Mouse (Mus musculus): Measurements from ENCODE around the gene Ttpal.

The Ttpal gene

DNA sequence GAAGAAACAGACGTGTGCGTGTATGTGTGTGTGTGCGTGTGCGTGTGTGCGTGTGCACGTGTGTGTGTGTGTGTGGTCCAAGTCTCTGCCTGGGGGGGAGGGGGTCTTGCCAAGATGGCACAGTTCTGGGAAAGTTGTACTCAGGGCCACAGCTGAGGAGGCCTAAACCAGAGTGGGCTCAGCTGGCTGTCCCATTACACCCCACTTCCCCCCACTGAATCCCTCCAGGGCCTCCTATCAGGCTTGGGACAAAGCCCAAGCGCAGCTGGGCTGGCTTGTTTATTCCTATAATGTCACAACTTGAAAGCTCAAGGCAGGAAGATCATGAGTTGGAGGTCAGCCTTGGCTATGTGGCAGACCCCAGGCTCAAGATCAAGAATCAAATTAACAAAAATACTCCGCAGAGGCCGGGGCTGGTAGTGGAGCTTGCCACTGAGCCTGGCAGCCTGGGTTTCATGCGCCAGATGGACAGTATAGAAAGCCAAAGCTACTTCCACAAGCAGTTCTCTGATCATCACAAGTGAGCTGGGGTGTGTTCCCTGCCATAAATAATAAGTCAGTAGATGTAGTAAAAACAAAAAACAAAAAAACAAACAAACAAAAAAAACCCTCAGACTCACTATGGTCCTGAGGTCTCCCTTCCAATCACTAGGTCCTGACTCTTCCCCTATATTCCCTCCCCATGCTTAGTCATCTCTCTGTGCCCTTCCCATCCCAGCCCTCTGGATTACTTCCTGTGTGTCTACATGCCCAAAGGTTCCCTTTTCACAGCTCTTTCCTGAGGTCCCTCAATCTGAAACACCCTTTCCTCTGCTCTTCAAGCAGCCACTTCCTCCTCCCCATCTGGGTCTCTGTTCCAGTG is 18.7 kb upstream of the Ttpal start:
- DNase-seq (ENCODE audit: low read depth, low spot score), result no peak
- Histone ChIP-seq H3K36me3 (ENCODE audit: control insufficient read depth, insufficient read depth, low read length, poor library complexity, severe bottlenecking) (no peaks in the 10 kb centered on the region), H3K27me3 (ENCODE audit: control insufficient read depth, insufficient read depth, low read length, poor library complexity, severe bottlenecking) (no peaks in the 10 kb centered on the region)

DNA sequence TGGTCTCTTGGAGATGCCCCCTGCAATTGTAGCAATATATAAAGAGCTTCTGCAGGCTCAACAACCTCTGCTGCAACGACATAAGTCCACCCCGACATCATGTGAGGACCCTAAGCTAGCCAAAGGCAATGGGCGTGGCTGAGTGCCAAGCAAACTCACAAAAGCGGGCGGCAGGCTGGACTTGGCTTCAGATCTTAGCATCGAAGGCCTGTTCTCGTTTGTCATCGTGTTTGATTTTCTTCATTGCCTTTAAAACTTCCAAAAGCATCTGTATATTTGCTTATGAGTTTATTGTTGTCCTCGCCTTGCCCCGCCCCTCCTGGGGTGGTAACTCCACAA is 18.1 kb upstream of the Ttpal start:
- Histone ChIP-seq H3K36me3 (ENCODE audit: control insufficient read depth, insufficient read depth, low read length, poor library complexity, severe bottlenecking) (no peaks in the 10 kb centered on the region), H3K27me3 (ENCODE audit: control insufficient read depth, insufficient read depth, low read length, poor library complexity, severe bottlenecking) (no peaks in the 10 kb centered on the region)
- DNase-seq (ENCODE audit: low read depth, low spot score), result no peak

DNA sequence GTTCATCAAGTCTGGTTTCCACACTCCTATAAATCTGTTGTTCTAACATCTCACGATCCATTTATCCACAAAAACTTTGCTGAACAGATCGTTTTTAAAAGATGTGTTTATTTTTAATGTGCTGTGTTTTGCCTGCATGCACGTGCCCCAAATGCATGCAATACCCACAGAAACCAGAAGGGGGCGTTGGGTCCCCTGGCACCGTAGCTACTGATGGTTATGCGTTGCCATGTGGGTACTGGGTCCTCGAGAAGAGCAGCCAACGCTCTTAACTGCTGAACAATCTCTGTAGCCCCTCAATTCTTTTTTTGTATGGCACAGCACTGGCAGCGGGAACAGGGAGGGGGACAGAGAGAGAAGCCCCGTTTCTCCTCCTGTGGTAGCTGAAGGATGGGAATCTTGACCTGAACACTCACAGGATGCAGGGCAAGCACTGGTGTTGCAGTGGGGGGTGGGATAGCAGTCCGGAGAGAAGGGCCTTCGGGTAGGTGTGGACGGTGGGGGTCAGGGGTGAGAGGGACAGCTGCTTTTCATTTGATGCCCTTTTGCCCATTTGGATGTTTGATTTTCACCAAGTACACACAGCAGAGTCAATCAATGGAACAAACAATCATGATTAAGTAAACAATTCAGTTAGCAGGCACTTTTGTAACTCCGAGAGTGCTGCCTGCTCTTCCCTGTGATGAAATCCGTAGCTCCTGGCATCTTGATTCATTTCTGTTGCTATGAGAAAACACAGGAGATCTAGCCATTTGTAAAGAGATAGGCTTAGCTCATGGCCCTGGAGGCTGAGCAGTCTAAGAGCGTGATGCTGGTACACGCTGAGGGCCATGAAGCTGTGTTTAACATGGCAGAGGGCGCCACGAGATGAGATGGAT is 15.5 kb upstream of the Ttpal start:
- peak; percentile 84 for DNase-seq (ENCODE audit: low read depth, low spot score)
- H3K36me3 ChIP-seq (ENCODE audit: control insufficient read depth, insufficient read depth, low read length, poor library complexity, severe bottlenecking), result no peaks in the 10 kb centered on the region
- no peaks in the 10 kb centered on the region for H3K27me3 ChIP-seq (ENCODE audit: control insufficient read depth, insufficient read depth, low read length, poor library complexity, severe bottlenecking)

DNA sequence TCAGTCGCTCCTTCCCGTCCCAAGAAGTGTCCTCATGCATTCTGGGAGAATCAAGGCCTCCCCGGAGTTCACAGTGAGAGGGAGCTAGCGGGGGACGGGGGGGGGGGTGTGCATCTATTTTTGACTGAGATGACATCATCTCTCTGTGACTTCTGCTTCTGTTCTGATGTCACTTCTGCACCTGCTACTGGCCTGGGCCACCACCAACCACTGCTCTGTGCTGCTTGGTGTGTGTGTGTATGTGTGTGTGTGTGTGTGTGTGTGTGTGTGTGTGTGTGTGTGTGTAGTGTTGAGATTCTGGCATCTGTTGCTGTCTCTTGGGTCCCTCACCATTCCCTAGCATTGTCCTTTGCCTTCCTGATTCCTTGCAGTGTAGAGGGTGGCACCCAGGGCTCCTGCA is 14.6 kb upstream of the Ttpal start:
- H3K27me3 ChIP-seq (ENCODE audit: control insufficient read depth, insufficient read depth, low read length, poor library complexity, severe bottlenecking), result no peaks in the 10 kb centered on the region
- no peaks in the 10 kb centered on the region for H3K36me3 ChIP-seq (ENCODE audit: control insufficient read depth, insufficient read depth, low read length, poor library complexity, severe bottlenecking)
- DNase-seq (ENCODE audit: low read depth, low spot score), result peak; percentile 74

DNA sequence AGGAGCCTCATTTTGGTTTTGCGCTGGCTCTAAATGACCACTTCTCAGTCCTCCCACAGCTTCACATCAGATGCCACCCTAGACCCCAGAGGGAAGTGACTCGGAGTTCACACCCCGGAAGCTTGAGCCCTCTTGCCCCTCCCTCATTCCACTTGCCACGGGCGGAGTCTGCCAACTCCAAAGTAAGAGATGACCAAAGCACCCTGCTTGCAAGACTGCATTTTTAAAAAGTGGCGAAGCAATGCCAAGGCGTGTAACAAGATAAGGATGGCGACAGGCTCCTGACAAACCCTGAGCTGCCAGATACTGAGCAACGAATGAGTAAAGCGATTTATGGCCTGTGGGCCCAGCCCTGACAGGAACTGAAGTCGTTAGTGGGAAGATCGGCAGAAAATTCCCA is 11.9 kb upstream of the Ttpal start:
- DNase-seq (ENCODE audit: low read depth, low spot score), result peak; percentile 36
- no peaks in the 10 kb centered on the region for H3K27me3 ChIP-seq (ENCODE audit: control insufficient read depth, insufficient read depth, low read length, poor library complexity, severe bottlenecking)
- no peaks in the 10 kb centered on the region for H3K36me3 ChIP-seq (ENCODE audit: control insufficient read depth, insufficient read depth, low read length, poor library complexity, severe bottlenecking)

DNA sequence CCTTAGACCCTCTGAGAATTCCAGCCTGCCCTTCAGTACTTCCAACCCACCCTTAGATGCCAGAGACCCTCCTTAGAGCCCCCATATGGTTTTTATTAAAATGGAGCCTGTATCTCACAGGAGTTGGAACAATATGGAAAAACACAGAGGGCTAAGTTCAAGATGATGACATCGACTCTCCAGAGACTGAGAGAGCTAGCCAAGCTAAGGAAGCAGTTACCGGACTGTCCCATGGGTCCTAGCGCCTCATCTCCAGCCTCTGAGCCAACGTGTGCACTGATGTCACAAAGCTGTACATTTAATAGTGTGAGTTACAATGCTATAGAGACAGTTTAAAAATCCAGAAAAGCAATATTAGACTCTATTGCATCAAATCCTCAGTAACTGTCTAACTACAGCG is 11.1 kb upstream of the Ttpal start:
- no peaks in the 10 kb centered on the region for H3K27me3 ChIP-seq (ENCODE audit: control insufficient read depth, insufficient read depth, low read length, poor library complexity, severe bottlenecking)
- peak; percentile 30 for DNase-seq (ENCODE audit: low read depth, low spot score)
- no peaks in the 10 kb centered on the region for H3K36me3 ChIP-seq (ENCODE audit: control insufficient read depth, insufficient read depth, low read length, poor library complexity, severe bottlenecking)

DNA sequence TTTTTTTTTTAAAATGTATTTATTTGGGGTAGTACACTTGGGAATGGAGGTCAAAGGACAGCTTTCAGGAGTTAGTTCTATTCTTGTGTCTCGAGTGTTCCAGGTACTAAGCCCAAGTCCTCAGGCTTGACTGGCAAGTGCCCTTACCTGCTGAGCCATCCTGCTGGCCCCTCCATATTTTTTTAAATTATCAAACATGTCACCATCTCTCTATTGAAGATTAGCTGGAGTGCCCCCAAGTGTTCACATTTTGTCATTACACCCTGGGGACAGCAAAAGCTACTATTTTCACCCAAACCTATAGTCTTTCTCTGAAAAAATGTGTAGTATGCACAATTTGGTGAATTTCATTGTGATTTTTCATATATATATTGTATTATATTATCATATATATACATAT is 10.0 kb upstream of the Ttpal start:
- no peaks in the 10 kb centered on the region for H3K27me3 ChIP-seq (ENCODE audit: control insufficient read depth, insufficient read depth, low read length, poor library complexity, severe bottlenecking)
- H3K36me3 ChIP-seq (ENCODE audit: control insufficient read depth, insufficient read depth, low read length, poor library complexity, severe bottlenecking), result no peaks in the 10 kb centered on the region
- DNase-seq (ENCODE audit: low read depth, low spot score), result peak; percentile 64

DNA sequence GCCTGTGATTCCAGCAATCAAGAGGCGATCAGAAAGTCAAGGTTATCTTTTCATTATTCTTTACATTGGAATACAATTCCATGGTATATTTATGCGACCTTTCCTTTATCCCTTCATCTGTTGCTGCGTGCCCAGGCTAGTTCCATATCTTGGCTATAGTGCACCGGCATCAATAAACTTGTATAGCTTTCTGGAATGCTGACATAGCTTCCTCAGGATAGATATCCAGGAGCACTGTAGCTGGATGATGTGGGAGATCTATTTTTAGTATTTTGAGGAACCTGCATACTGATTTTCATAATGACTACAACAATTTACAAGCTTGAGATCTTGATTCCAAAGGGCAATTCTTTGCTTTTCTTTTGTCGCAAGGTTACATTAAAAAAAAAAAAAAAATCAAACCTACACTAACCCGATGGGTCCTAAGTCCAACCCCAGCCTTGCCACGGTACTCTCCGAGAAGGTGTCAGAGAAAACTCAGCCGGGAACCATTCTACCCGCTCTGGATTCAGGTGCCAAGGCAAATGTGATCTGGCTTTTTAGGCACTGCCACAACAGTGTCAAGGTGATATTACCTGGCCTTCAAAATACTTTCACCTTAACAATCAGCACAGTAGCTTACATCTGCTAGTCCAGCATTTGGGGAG is 8.4 kb upstream of the Ttpal start:
- DNase-seq (ENCODE audit: low read depth, low spot score), result no peak
- no peaks in the 10 kb centered on the region for H3K27me3 ChIP-seq (ENCODE audit: control insufficient read depth, insufficient read depth, low read length, poor library complexity, severe bottlenecking)
- no peaks in the 10 kb centered on the region for H3K36me3 ChIP-seq (ENCODE audit: control insufficient read depth, insufficient read depth, low read length, poor library complexity, severe bottlenecking)

DNA sequence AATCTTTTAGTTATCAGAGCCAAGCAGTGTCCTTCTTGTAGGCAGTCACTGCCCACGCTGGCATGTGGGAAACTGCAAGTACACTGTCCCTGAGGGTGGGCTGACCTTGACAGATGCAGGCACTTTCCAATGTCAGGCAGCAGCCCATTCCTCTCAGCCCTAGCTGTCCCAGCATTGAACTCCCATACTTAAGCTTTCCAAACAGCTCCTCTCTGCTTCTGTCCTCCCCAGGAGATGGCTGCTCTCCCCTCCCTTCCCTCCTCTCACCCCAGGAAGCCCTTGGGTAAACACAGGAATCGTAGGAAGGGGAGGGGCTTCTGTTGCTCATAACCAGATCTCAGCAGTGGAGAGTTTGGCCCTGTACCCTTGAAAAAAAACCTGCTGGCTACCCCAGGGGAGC is 7.0 kb upstream of the Ttpal start:
- DNase-seq (ENCODE audit: low read depth, low spot score), result no peak
- H3K36me3 ChIP-seq (ENCODE audit: control insufficient read depth, insufficient read depth, low read length, poor library complexity, severe bottlenecking), result no peaks in the 10 kb centered on the region
- no peaks in the 10 kb centered on the region for H3K27me3 ChIP-seq (ENCODE audit: control insufficient read depth, insufficient read depth, low read length, poor library complexity, severe bottlenecking)

DNA sequence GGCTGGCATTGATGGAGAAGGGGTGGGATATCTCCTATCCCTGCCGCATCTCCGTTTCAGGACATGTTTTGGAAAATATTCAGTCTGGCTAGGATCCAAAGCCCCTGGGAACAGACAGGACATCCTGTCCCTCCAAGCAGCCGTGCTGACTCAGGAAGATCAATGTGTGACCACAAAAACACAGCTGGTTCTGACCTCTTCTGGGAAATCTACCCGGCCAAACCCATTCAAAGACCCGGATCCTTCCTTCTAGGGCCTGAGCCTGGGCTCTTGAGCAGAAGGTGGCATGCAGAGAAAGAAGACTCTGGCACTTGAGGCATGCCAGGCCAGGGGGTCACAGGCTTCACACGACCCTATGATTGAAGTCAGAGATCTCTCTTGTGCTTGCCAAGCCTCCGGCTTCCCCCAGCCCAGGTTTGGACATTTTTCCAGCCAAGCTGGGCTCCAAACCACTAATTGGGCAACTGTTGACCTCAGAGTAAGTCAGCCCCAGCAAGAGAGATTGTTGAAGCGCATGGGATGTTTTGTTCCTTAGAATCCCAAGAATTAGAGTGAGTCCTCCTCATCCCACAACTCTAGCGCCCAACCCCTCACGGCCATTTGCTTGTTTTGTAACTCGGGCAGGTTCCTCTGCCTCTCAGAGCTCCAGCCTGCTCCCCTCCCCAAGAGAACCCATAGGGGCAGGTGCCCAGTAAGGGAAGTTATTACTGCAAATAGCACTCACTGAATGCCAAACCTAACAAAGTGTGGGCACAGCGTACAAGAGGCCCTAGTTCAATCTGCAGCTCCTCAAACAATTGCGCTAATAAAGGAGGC is 5.8 kb upstream of the Ttpal start:
- no peak for DNase-seq (ENCODE audit: low read depth, low spot score)
- H3K36me3 ChIP-seq (ENCODE audit: control insufficient read depth, insufficient read depth, low read length, poor library complexity, severe bottlenecking), result no peaks in the 10 kb centered on the region

DNA sequence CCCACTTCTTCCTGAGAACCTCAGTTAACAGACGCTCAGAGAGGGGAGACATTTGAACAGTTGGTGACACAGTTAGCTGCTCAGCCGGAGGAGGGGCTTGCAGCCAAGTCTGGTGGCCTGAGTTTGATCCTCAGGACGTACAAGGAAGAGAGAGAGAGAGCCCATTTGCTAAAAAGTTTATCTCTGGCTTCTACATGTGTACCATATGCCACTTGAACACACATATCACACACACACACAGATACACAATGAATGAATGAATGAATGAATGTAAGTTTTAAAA is 5.3 kb upstream of the Ttpal start:
- no peaks in the 10 kb centered on the region for H3K27me3 ChIP-seq (ENCODE audit: control insufficient read depth, insufficient read depth, low read length, poor library complexity, severe bottlenecking)
- no peak for DNase-seq (ENCODE audit: low read depth, low spot score)
- no peaks in the 10 kb centered on the region for H3K36me3 ChIP-seq (ENCODE audit: control insufficient read depth, insufficient read depth, low read length, poor library complexity, severe bottlenecking)

More for the DNA sequence above, 5.8 kb upstream of the Ttpal start:
- H3K27me3 ChIP-seq (ENCODE audit: control insufficient read depth, insufficient read depth, low read length, poor library complexity, severe bottlenecking), result no peaks in the 10 kb centered on the region

DNA sequence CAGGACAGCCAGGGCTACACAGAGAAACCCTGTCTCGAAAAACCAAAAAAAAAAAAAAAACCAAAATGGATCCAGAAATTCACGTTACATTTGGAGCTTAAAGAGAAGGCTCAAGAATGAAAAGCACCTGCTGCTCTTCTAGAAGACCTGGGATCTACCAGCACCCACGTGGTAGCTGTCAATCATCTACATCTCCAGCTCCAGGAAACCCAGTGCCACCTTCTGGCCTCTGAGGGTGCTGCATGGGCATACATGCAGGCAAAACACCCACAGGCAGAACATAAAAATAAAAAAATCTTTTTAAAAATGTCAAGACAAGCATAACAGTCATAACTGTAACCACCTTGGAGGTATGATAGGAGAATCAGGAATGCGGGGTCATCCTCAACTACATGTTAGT is 4.5 kb upstream of the Ttpal start:
- no peaks in the 10 kb centered on the region for H3K36me3 ChIP-seq (ENCODE audit: control insufficient read depth, insufficient read depth, low read length, poor library complexity, severe bottlenecking)
- DNase-seq (ENCODE audit: low read depth, low spot score), result peak; percentile 88
- H3K27me3 ChIP-seq (ENCODE audit: control insufficient read depth, insufficient read depth, low read length, poor library complexity, severe bottlenecking), result no peaks in the 10 kb centered on the region

DNA sequence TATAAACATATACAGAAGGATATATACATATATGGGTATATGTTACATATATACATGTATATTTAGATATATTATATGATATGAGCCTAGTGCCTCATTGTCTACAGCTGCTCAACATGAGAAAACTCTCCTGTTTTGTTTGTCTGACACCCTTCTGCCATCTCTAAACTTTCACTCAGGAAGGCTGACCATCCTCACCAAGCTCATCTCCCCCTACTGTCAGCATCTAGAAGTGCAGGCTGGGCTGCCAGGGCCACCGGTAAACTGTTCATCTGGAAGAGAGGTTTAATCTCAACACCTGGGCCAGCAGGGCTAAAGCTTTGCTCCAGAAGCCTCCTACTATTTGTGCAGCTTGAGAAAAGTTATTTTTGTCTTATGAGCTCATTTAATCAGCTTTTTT is 2.9 kb upstream of the Ttpal start:
- peak; percentile 89 for DNase-seq (ENCODE audit: low read depth, low spot score)
- no peaks in the 10 kb centered on the region for H3K36me3 ChIP-seq (ENCODE audit: control insufficient read depth, insufficient read depth, low read length, poor library complexity, severe bottlenecking)
- H3K27me3 ChIP-seq (ENCODE audit: control insufficient read depth, insufficient read depth, low read length, poor library complexity, severe bottlenecking), result no peaks in the 10 kb centered on the region

DNA sequence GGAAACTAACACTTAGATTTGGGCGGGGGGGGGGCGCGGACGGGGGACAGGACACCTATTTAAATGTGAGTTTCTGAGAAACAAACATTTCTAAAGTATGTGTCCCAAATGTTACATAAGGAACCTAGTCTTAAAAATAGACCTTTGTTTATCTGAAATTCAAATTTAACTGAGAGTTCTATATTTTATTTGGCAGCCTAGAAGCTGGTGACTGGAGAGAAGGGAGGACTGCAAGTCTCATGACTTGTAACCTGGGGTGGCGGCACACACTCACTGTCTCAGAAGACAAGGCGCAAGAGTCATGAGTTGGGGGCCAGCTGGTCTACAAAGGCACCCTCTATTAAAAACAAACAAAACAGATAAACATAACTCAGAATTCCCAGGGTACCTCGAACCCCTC is 1.0 kb upstream of the Ttpal start:
- H3K36me3 ChIP-seq (ENCODE audit: control insufficient read depth, insufficient read depth, low read length, poor library complexity, severe bottlenecking), result no peaks in the 10 kb centered on the region
- DNase-seq (ENCODE audit: low read depth, low spot score), result peak; percentile 46
- no peaks in the 10 kb centered on the region for H3K27me3 ChIP-seq (ENCODE audit: control insufficient read depth, insufficient read depth, low read length, poor library complexity, severe bottlenecking)

Measured in splenic B cell, adult 2 months (primary cell).